Mouse (Mus musculus) embryonic facial prominence, embryonic 15.5 days (tissue): ENCODE data around the gene Gm43064. TPM values are rescaled to one million over a fixed set of nuclear protein-coding genes. Genes with fewer than 3 reads are reported as not detected.

ENCODE experiments used
- ATAC-seq: fragments of 200-750 bp; cut with Nextera tagmentation; 2 replicates; pipeline ENCODE4 v1.8.0; 2017; ENCODE audit warnings: low read depth, moderate TSS enrichment; ENCODE audit not compliant: insufficient number of reproducible peaks, low FRiP score, low TSS enrichment
- H3K27ac ChIP-seq: fragments of 300-500 bp; sonication (generic); replicated peaks from 2 replicates; pipeline ENCODE4 v1.5.1; 2015; ENCODE audit warnings: mild to moderate bottlenecking, inconsistent platforms
- H3K27me3 ChIP-seq: fragments of 300-500 bp; sonication (generic); 2 replicates; pipeline ENCODE4 v1.6.1; 2015; ENCODE audit warnings: inconsistent platforms
- H3K36me3 ChIP-seq: fragments of 300-500 bp; sonication (generic); 2 replicates; pipeline ENCODE4 v1.6.1; 2015; ENCODE audit warnings: mild to moderate bottlenecking, inconsistent platforms
- H3K4me1 ChIP-seq: fragments of 300-500 bp; sonication (generic); 2 replicates; pipeline ENCODE4 v1.6.1; 2015; ENCODE audit warnings: inconsistent platforms
- H3K4me2 ChIP-seq: fragments of 300-500 bp; sonication (generic); replicated peaks from 2 replicates; pipeline ENCODE4 v1.6.1; 2015; ENCODE audit warnings: mild to moderate bottlenecking, inconsistent platforms
- H3K4me3 ChIP-seq: fragments of 300-500 bp; sonication (generic); replicated peaks from 2 replicates; pipeline ENCODE4 v1.5.1; 2015; ENCODE audit warnings: mild to moderate bottlenecking, inconsistent platforms
- H3K9ac ChIP-seq: fragments of 300-500 bp; sonication (generic); 2 replicates; pipeline ENCODE4 v1.6.1; 2015; ENCODE audit warnings: inconsistent platforms
- H3K9me3 ChIP-seq: fragments of 300-500 bp; sonication (generic); replicated peaks from 2 replicates; pipeline ENCODE4 v1.6.1; 2016; ENCODE audit warnings: inconsistent platforms
- WGBS: fragments of 180-500 bp; shearing (Covaris S2); methylation state at CpG from one replicate; pipeline ENCODE4 v1.1.7; 2015; 5-methylcytosine and 5-hydroxymethylcytosine counted together
- polyA plus RNA-seq: library from polyadenylated mRNA; unstranded; fragments of >200 nt; fragmentation: Nextera tagmentation; extraction: Ambion mirVana; gene quantifications from 2 replicates; pipeline ENCODE4 v1.2.1, GENCODE M21; 2015

Gene Gm43064
- polyA plus RNA-seq, 1 experiment from 2014 or later, result 1.1 TPM

GRCm38 (mm10) chr3:103885946-103886345 lies 76.6 kb downstream of the Gm43064 start:
- H3K9ac ChIP-seq, result no peak overlapping the region
- no peaks in the 10 kb centered on the region for H3K27me3 ChIP-seq
- ATAC-seq, result no peak
- no peak overlapping the region for H3K4me3 ChIP-seq
- no peak overlapping the region for H3K27ac ChIP-seq
- no peak overlapping the region for H3K4me2 ChIP-seq
- no peaks in the 10 kb centered on the region for H3K4me1 ChIP-seq
- no peaks in the 10 kb centered on the region for H3K36me3 ChIP-seq
- WGBS, result 75% methylated on average over 11 of the region's 11 CpGs
- no peaks in the 10 kb centered on the region for H3K9me3 ChIP-seq

GRCm38 (mm10) chr3:103887581-103887980 lies 78.2 kb downstream of the Gm43064 start:
- no peaks in the 10 kb centered on the region for H3K9me3 ChIP-seq
- no peak for ATAC-seq
- no peaks in the 10 kb centered on the region for H3K4me1 ChIP-seq
- H3K4me3 ChIP-seq, result no peak overlapping the region
- no peaks in the 10 kb centered on the region for H3K36me3 ChIP-seq
- no peaks in the 10 kb centered on the region for H3K27me3 ChIP-seq
- H3K27ac ChIP-seq, result no peak overlapping the region
- no peak overlapping the region for H3K4me2 ChIP-seq
- H3K9ac ChIP-seq, result no peak overlapping the region
- WGBS, result 25% methylated on average over 3 of the region's 3 CpGs

Other genes with a start within 250 kb of the Gm43064 start
- 1.2 and 1.3 TPM in 2 replicates for gene Syt6, start 234.3 kb upstream of the Gm43064 start, polyA plus RNA-seq
- gene Atg4a-ps, start 163.5 kb upstream of the Gm43064 start, polyA plus RNA-seq, result 0.13 and 0.28 TPM in 2 replicates
- 70.8 and 79.0 TPM in 2 replicates for gene Olfml3, start 71.6 kb upstream of the Gm43064 start, polyA plus RNA-seq
- not detected in 2 replicates for gene Gm10964, start 70.2 kb upstream of the Gm43064 start, polyA plus RNA-seq
- gene Hipk1, start 18.0 kb upstream of the Gm43064 start, polyA plus RNA-seq, result 12.4 TPM in 2 replicates
- gene Dclre1b, start 129 bp upstream of the Gm43064 start, polyA plus RNA-seq, result 26.8 and 27.3 TPM in 2 replicates
- 22.2 and 23.4 TPM in 2 replicates for gene Ap4b1, start 53 bp upstream of the Gm43064 start, polyA plus RNA-seq
- 0.18 TPM in 1 of 2 replicates, not detected in the other for gene Bcl2l15, start 23.0 kb downstream of the Gm43064 start, polyA plus RNA-seq
- gene Ptpn22, start 50.2 kb downstream of the Gm43064 start, polyA plus RNA-seq, result 1.3 and 1.8 TPM in 2 replicates
- gene Rsbn1, start 104.5 kb downstream of the Gm43064 start, polyA plus RNA-seq, result 11.6 and 12.3 TPM in 2 replicates
- gene Phtf1, start 158.5 kb downstream of the Gm43064 start, polyA plus RNA-seq, result 36.0 and 37.5 TPM in 2 replicates